Mouse (Mus musculus): ENCODE results near the gene Rbp1.

- TF ChIP-seq POLR2A (IDR thresholded peaks at IDR 0.05; ENCODE audit: borderline replicate concordance, extremely low read depth, insufficient read depth, insufficient read length, poor library complexity, severe bottlenecking) = no peak
- TF ChIP-seq CTCF (IDR thresholded peaks at IDR 0.05; ENCODE audit: borderline replicate concordance, extremely low read depth, insufficient read depth, insufficient read length) = no peak
Observed at GRCm38 (mm10) chr9:98400185-98400894, 22.4 kb upstream of the Rbp1 start.

Measured in brain, embryonic 14.5 days (tissue).